Mouse (Mus musculus) liver, embryonic 13.5 days (tissue): ENCODE measurements around the gene P3h4. TPM values are rescaled to one million over a fixed set of nuclear protein-coding genes. Genes with fewer than 3 reads are reported as not detected.

ENCODE experiments used
- ATAC-seq: fragments of 200-750 bp; cut with Nextera tagmentation; 2 replicates; pipeline ENCODE4 v1.8.0; 2017; ENCODE audit warnings: low read depth, mild to moderate bottlenecking, moderate number of reproducible peaks, moderate library complexity
- DNase-seq: peaks from one replicate; pipeline ENCODE4 v3.0.0; 2022
- H3K27ac ChIP-seq: fragments of 300-500 bp; sonication (generic); 2 replicates; pipeline ENCODE4 v1.5.1; 2015; ENCODE audit warnings: moderate library complexity, mild to moderate bottlenecking, inconsistent platforms
- H3K27me3 ChIP-seq: fragments of 300-500 bp; sonication (generic); 2 replicates; pipeline ENCODE4 v1.6.1; 2015; ENCODE audit warnings: mild to moderate bottlenecking, inconsistent platforms
- H3K36me3 ChIP-seq: fragments of 300-500 bp; sonication (generic); 2 replicates; pipeline ENCODE4 v1.6.1; 2015; ENCODE audit warnings: mild to moderate bottlenecking, inconsistent platforms
- H3K4me1 ChIP-seq: fragments of 300-500 bp; sonication (generic); replicated peaks from 2 replicates; pipeline ENCODE4 v1.6.1; 2015; ENCODE audit warnings: inconsistent platforms
- H3K4me2 ChIP-seq: fragments of 300-500 bp; sonication (generic); 2 replicates; pipeline ENCODE4 v1.6.1; 2015; ENCODE audit warnings: inconsistent platforms, mild to moderate bottlenecking, moderate library complexity
- H3K4me3 ChIP-seq: fragments of 300-500 bp; sonication (generic); replicated peaks from 2 replicates; pipeline ENCODE4 v1.5.1; 2015; ENCODE audit warnings: mild to moderate bottlenecking, inconsistent platforms
- H3K9ac ChIP-seq: fragments of 300-500 bp; sonication (generic); 2 replicates; pipeline ENCODE4 v1.6.1; 2015; ENCODE audit warnings: mild to moderate bottlenecking, inconsistent platforms
- H3K9me3 ChIP-seq: fragments of 300-500 bp; sonication (generic); replicated peaks from 2 replicates; pipeline ENCODE4 v1.6.1; 2016; ENCODE audit warnings: inconsistent platforms
- WGBS: fragments of 180-500 bp; shearing (Covaris S2); methylation state at CpG from one replicate; pipeline ENCODE4 v1.1.7; 2015; ENCODE audit not compliant: insufficient replicate concordance; 5-methylcytosine and 5-hydroxymethylcytosine counted together
- polyA plus RNA-seq: library from polyadenylated mRNA; unstranded; fragments of >200 nt; fragmentation: Nextera tagmentation; extraction: Ambion mirVana; gene quantifications from 2 replicates; pipeline ENCODE4 v1.2.1, GENCODE M21; 2015

Gene P3h4
- polyA plus RNA-seq, 1 experiment from 2014 or later: 6.0 TPM

DNA sequence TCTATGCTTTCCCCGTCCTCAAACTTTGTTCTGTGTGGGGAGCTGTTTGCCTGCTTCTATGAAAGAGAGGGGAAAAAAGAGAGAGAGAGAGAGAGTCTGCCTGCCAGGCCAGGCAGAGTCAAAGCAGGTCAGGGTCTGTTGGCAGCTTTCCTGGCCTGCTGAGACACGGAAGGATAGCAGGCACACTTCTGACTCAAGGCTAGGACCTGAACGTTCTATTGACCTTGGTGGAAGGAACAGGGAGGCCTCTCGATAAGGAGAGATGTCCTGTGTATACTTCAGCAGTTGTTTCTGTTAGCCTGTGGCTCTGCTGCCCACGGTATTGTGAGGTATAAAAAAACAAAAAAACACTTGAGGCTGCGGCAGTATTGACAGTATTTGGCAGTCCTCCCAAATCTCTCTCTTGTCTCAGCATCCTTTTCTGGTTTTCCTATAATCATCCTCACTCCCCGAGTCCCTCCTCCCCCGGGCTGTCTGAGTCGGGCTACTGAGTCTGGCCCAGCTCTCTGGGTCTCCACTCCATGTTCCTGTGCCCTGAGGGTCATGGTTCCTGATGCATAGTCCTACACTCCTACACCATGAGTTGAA, 14.1 kb upstream of the P3h4 start:
- 64% methylated on average over 9 of the region's 9 CpGs for whole genome bisulfite sequencing
- peaks cover 15% of the 10 kb centered on the region for H3K4me1 ChIP-seq
- H3K4me2 ChIP-seq: no peak overlapping the region
- ATAC-seq: no peak
- H3K27me3 ChIP-seq: no peaks in the 10 kb centered on the region
- no peaks in the 10 kb centered on the region for H3K9me3 ChIP-seq
- DNase-seq: no peak
- H3K4me3 ChIP-seq: no peak overlapping the region
- peaks cover 14% of the 10 kb centered on the region for H3K36me3 ChIP-seq
- no peak overlapping the region for H3K27ac ChIP-seq
- no peak overlapping the region for H3K9ac ChIP-seq

GRCm38 (mm10) chr11:100426820-100427219, 12.2 kb upstream of the P3h4 start:
- Histone ChIP-seq H3K4me3 (no peak overlapping the region), H3K4me1 (peaks cover 12% of the 10 kb centered on the region), H3K27me3 (no peaks in the 10 kb centered on the region), H3K4me2 (no peak overlapping the region), H3K36me3 (peaks cover 12% of the 10 kb centered on the region; the same call in 1 of the 2 replicates), H3K27ac (no peak overlapping the region), H3K9ac (no peak overlapping the region), H3K9me3 (no peaks in the 10 kb centered on the region)
- ATAC-seq (no peak), DNase-seq (no peak)
- WGBS: 56% methylated on average over 3 of the region's 3 CpGs

DNA sequence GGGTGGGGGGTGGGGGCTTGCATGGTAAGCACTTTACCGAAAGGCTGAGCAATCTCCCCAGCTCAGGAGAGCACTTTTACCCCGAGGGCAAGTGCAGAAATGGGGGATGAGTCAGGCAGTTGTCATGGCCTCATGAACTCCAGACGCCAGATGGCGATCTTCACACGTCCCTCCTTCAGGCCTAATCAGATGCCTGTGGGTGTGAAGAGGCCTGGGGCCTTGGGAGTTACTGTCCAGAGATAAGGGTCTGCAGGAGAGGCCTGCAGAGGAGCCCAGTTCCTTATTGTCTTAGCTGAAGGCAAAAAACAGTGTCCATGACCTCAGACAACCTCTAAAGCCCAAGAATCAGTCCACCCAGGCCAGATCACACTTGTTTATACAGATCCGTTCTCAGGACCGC, 11.2 kb upstream of the P3h4 start:
- Histone ChIP-seq H3K27me3 (no peaks in the 10 kb centered on the region), H3K9ac (no peak overlapping the region), H3K27ac (no peak overlapping the region), H3K4me3 (no peak overlapping the region), H3K9me3 (no peaks in the 10 kb centered on the region), H3K4me1 (peaks cover 12% of the 10 kb centered on the region), H3K4me2 (no peak overlapping the region), H3K36me3 (peaks cover 8% of the 10 kb centered on the region; the same call in 1 of the 2 replicates)
- 17% methylated on average over 7 of the region's 7 CpGs for WGBS
- DNase-seq (peak; percentile 74), ATAC-seq (peak; percentile 63)

GRCm38 (mm10) chr11:100423836-100424235, 9.2 kb upstream of the P3h4 start:
- H3K4me2 ChIP-seq: no peak overlapping the region
- WGBS: 73% methylated on average over 7 of the region's 7 CpGs
- no peak overlapping the region for H3K27ac ChIP-seq
- H3K36me3 ChIP-seq: no peaks in the 10 kb centered on the region; the same call in 1 of the 2 replicates
- H3K9ac ChIP-seq: no peak overlapping the region
- no peak for DNase-seq
- no peaks in the 10 kb centered on the region for H3K9me3 ChIP-seq
- peaks cover 12% of the 10 kb centered on the region for H3K4me1 ChIP-seq
- no peak for ATAC-seq
- no peaks in the 10 kb centered on the region for H3K27me3 ChIP-seq
- no peak overlapping the region for H3K4me3 ChIP-seq

DNA sequence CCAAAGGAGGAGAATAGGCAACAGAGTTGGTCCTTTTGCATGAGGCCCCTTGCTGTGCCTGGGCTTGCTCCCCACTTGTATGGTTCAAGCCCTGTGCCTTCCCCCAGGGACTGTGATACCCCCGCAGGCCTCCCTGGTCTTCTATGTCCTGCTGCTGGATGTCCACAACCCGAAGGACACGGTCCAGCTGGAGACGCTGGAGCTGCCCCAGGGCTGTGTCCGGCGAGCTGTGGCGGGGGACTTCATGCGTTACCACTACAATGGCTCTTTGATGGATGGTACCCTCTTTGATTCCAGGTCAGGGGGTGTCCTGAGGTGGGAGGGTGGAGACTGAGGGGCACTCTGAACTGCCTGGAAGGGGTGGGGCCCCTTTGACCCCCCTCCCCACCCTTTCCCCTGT, 6.9 kb upstream of the P3h4 start:
- peaks cover 12% of the 10 kb centered on the region for H3K4me1 ChIP-seq
- peaks cover 5% of the 10 kb centered on the region for H3K27me3 ChIP-seq
- ATAC-seq: no peak
- no peak overlapping the region for H3K4me2 ChIP-seq
- H3K4me3 ChIP-seq: no peak overlapping the region
- 77% methylated on average over 8 of the region's 8 CpGs for WGBS
- no peak overlapping the region for H3K9ac ChIP-seq
- DNase-seq: no peak
- no peaks in the 10 kb centered on the region for H3K9me3 ChIP-seq
- no peak overlapping the region for H3K27ac ChIP-seq
- no peaks in the 10 kb centered on the region; the same call in 1 of the 2 replicates for H3K36me3 ChIP-seq

DNA sequence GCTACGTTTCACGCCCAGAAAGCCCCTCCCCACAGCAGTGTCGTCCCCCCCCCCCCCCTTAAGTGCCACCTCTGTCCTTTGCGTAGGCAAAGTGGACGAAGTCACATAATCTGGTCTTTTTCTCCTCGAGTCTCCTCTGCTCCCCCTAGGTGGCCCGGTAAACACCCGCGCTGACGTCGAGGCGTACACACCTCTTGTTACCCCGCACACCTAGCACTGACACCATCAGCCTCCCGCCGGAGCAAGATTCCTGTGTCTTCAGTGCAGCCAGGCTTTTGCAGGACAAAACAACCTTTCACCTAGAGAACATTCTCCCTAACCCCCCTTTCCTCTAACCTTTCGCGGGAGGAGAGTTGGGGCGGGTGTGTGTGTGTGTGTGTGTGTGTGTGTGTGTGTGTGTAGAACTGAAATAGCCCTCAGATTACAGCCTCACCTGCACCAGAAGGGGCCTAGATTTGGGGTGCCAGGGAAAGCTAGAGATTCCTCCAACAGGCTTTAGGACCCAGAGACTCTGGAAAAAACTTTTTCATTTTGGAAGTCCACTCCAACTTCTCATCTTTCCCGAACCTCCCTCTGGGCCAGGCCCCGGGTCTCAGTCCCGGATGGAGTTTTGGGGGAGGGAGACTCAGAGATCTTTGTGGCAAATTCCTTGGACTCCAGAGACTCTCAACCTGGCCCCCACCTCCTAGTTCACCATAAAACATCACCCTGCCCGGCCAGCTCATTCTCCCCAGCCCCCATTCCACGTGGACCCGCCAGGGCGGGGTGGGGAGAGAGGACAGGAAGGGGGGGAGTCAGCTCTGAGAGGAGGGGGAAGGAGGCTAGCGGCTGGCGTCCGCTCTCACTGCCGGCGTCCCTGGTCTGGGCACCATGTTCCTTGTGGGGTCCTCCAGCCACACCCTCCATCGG, 532 bp upstream of the P3h4 start, which contains the start of gene Fkbp10:
TSS of gene Fkbp10 (plus strand) at position 784 of the 909 bp plus-strand sequence.
- H3K9ac ChIP-seq: peak within 1 kb of the TSS; percentile 55
- H3K4me2 ChIP-seq: peak within 1 kb of the TSS; percentile 65
- no peaks in the 10 kb centered on the region for H3K36me3 ChIP-seq
- peaks cover 48% of the 10 kb centered on the region for H3K27me3 ChIP-seq
- 2% methylated on average over 30 of the region's 31 CpGs for WGBS
- no peaks in the 10 kb centered on the region for H3K9me3 ChIP-seq
- peak within 1 kb of the TSS; percentile 58 for H3K4me3 ChIP-seq
- peaks cover 18% of the 10 kb centered on the region for H3K4me1 ChIP-seq
- ATAC-seq (peak; percentile 37), DNase-seq (no peak)
- H3K27ac ChIP-seq: peak within 1 kb of the TSS; percentile 39

- H3K4me3 ChIP-seq: peak overlapping the region; percentile 58
- ATAC-seq (no peak), DNase-seq (no peak)
- H3K27ac ChIP-seq: no peak overlapping the region
- H3K36me3 ChIP-seq: no peaks in the 10 kb centered on the region
- 60% methylated on average over 11 of the region's 11 CpGs for WGBS
- peaks cover 18% of the 10 kb centered on the region for H3K4me1 ChIP-seq
- peak overlapping the region; percentile 65 for H3K4me2 ChIP-seq
- peaks cover 48% of the 10 kb centered on the region for H3K27me3 ChIP-seq
- H3K9me3 ChIP-seq: no peaks in the 10 kb centered on the region
- H3K9ac ChIP-seq: peak overlapping the region; percentile 55; the same call in 1 of the 2 replicates
These were observed 1.1 kb downstream of the P3h4 start for GRCm38 (mm10) chr11:100413541-100413940.

DNA sequence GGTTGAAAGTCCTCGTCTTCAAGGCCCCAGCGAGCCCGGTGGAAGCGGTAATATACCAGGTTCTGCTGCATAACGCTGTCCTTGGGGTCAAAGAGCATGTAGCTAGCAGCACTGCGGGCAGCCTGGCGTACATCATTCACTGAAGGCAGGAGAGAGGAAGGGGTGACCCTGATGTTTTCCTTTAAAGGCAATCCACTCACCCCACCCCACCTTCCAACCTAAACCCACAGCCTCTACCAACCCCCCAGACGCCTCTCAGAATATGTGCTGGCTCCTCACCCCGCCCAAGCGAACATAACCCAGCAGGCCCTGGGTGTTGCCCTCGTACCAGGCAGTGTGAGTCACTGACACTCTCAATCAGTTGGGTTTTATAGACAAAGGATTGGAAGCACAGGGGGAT, 2.9 kb downstream of the P3h4 start:
- Histone ChIP-seq H3K27me3 (peaks cover 46% of the 10 kb centered on the region), H3K9me3 (no peaks in the 10 kb centered on the region), H3K4me1 (peaks cover 18% of the 10 kb centered on the region), H3K4me3 (no peak overlapping the region), H3K9ac (no peak overlapping the region), H3K36me3 (no peaks in the 10 kb centered on the region), H3K4me2 (no peak overlapping the region), H3K27ac (no peak overlapping the region)
- no peak for DNase-seq
- ATAC-seq: no peak
- WGBS: 54% methylated on average over 11 of the region's 11 CpGs

- WGBS: 63% methylated on average over 3 of the region's 3 CpGs
These were observed 5.0 kb downstream of the P3h4 start for GRCm38 (mm10) chr11:100409686-100410085.

GRCm38 (mm10) chr11:100408835-100409462, 5.7 kb downstream of the P3h4 start:
- peaks cover 6% of the 10 kb centered on the region for H3K4me1 ChIP-seq
- no peaks in the 10 kb centered on the region for H3K36me3 ChIP-seq
- no peak overlapping the region for H3K4me2 ChIP-seq
- no peak for ATAC-seq
- peaks cover 18% of the 10 kb centered on the region for H3K27me3 ChIP-seq
- no peak overlapping the region for H3K9ac ChIP-seq
- H3K27ac ChIP-seq: no peak overlapping the region
- no peaks in the 10 kb centered on the region for H3K9me3 ChIP-seq
- WGBS: 81% methylated on average over 12 of the region's 12 CpGs
- no peak for DNase-seq
- no peak overlapping the region for H3K4me3 ChIP-seq

More at GRCm38 (mm10) chr11:100409686-100410085, 5.0 kb downstream of the P3h4 start:
- no peak overlapping the region for H3K9ac ChIP-seq
- H3K4me2 ChIP-seq: no peak overlapping the region
- peaks cover 13% of the 10 kb centered on the region for H3K4me1 ChIP-seq
- no peak for ATAC-seq
- no peak for DNase-seq
- no peak overlapping the region for H3K4me3 ChIP-seq
- H3K27me3 ChIP-seq: peaks cover 25% of the 10 kb centered on the region
- H3K36me3 ChIP-seq: no peaks in the 10 kb centered on the region
- no peak overlapping the region for H3K27ac ChIP-seq
- H3K9me3 ChIP-seq: no peaks in the 10 kb centered on the region
